Mouse (Mus musculus): Measurements from ENCODE around the gene Gm20388.
A peak's percentile ranks its signal among the peaks of the same experiment; 100 is the strongest.

The Gm20388 gene

DNA sequence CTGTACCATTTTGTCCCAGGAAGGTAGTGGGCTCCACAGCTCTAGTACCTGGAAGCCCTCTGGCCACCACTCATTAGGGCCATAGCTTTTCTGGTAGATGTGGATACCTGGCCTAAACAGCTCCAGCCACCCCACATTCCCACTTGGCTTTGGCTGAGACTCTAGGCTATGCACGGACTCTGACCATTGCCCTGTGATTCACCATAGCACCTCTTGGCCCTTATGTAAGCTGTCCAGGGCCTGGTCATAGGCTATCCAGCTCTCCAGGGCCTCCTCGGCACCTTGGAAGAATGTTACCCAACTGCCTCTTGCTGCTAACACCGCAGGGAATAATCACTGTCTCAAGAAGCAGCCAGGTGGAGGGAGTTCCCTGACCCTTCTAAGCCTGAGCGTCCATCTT lies 2618.5 kb downstream of the Gm20388 start:
- DNase-seq (ENCODE audit: low spot score) = no peak

DNA sequence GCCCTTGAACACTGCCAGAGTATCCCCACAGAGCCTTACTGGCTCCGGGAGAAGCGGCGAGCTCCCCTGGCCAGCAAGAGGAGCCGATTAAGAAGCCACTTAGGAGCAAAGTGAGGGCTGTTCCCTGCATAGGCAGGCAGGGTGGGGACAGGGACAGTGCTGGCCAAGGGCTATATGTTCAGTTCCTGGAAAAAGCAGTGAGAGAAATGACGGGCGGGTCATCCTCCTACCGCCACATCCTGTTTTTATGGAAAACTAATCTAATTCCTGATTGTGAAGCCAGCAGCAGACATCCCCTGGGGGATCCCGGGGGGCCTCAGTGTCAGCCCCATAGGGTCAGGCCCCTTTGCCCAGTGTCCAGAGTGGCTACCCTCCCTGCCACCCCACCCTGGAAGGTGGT lies 2620.7 kb downstream of the Gm20388 start:
- no peak for DNase-seq (ENCODE audit: low spot score)

DNA sequence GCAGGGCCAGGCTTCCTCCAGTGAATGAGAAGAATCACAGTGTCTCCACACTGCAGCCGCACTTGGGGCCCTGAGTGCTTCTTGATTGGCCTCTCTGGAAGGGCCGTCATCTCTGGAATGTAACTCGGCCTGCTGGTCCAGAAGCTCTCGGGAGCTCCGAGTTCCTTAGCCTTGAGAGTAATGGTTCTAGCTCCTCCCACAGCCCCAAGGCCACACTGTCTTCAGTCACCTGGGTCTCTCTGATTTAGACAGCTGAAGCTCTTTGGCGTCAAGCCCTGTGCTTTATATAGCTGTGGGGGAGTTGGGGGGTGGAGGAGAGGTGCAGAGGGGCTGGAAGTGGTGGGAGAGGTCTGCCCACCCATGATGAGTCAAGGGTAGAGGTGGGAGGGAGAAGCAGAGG lies 2626.4 kb downstream of the Gm20388 start:
- no peak for DNase-seq (ENCODE audit: low spot score)

DNA sequence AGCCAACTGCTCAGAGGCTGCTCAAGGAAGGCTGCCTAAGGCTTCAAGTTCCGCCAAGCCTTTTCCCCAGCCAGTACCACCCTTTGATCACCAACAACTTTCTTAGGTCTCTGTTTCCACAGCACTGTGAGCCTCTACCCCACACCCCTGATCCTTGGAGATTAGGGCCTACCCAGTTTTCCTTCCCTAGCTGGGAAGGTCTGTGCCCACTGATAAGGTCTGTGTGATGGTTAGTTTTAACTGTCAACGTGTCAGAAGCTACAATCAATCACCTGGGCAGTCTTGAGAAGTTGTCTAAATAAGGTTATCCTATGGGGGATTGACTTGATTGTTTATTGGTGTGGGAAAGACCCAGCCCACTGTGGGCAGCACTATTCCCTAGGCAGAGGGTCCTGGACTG lies 2627.2 kb downstream of the Gm20388 start:
- no peak for DNase-seq (ENCODE audit: low spot score)

DNA sequence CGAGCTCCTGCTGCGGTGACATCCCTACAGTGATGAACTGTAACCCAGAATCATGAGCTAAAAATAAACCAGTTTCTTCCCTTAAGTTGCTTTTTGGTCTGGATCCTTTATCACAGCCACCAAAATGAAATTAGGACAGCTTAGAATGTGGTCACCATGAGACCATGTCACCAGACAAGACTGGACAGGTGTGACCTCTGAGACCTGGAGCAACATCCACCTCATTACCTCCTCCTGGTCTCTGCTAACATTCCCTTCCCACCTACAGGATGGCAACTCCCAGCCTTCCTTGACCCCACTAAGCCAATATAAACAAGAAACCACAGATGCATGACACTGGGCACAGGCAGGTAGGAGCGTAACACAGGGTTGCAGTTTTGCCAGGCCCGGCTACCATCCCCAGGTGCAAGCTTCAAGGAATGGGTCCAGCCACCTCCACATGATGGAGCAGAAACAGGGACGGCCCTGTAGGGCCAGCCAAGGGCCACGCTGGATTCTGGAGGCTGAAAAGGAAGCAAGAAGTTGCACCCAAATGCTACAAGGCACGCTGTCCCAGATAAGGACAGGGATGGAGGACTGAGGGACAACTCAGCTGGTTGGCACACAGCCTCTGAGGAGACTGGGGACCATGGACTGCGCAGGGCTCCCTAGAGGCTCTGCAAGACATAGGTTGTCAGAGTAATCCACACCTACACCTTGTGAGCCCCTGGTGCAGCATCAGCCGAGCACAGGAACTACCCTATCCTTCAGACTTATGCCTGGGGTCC lies 2627.9 kb downstream of the Gm20388 start:
- DNase-seq (ENCODE audit: low spot score) = no peak

DNA sequence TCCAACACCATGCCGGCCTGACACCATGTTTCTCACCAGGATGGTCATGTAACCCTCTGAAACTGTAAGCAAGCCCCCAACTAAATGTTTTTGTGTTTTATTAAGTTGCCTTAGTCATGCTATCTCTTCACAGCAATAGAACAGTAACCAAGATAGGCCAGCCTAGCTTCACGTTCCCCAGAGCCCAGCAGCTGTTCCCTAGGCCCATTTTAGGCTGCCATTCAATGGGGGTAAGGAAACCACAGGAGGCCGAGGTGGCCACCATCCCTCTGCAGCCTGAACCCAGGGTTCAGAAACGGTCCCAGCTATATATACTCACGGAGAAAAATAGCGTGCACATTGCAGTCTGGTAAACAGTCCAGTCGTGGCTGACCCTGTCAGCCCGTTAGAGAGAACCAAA lies 2633.5 kb downstream of the Gm20388 start:
- DNase-seq (ENCODE audit: low spot score) = no peak

DNA sequence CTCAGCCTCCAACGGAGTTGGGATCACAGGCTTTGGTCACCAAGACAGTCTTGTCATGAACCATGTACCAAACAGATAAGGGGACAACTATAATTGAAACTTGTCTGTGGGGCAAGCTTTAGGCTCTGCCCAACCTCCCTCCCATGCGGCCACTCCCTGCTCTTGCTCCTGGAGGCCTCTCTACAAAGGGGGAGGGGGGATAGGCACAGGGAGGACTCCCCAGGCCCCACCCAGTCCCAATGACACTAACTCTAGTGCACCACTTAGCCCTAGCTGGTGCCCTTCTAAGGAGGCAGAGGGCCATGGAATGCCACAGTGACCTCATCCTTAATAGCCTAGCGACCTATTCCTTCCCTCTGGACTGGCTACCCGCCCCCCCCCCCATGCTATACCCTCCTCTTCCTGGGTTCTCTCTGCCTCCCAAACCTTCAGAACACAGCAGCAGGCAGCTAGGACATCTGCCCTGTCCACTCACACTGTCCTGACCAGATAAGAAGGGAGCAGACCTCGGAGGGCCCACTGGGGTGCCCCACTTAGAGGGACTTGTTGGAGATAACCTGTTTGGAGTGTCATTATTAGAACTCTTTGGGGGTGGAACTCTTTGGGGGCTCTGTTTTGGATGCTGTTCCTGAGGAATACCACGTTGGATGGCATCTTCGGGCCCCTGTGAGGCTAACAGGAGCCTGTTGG lies 2635.6 kb downstream of the Gm20388 start:
- no peak for DNase-seq (ENCODE audit: low spot score)

DNA sequence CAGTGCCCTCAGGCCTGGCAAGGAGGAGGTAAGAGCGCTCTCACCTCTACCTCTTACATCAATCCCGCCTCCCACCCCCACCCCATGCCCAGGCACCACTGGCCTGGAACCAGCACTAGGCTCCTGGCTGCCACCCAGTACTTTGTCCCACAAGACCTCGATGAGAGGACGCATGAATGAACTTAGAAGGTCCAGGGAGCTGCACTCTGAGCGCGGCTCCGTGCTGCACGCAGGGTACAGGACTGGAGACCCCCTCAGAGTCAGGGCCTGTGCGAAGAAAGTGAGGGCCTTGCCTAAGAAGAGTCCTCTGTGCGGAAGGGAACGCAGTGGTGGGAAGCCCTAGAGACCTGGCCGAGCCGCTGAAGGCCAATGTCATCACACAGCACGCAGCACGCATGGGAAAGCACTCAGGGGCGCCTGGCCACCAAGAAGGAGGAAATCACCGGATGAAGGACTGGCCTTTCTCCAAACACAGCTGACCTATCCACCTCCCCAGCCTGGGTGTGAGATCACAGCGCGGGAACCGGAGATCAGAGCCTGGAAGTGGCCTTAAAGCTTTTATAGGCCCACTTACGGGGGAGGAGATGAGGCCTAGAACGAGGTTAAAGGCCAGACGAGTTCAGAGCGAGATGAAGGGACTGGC lies 2636.3 kb downstream of the Gm20388 start:
- no peak for DNase-seq (ENCODE audit: low spot score)

DNA sequence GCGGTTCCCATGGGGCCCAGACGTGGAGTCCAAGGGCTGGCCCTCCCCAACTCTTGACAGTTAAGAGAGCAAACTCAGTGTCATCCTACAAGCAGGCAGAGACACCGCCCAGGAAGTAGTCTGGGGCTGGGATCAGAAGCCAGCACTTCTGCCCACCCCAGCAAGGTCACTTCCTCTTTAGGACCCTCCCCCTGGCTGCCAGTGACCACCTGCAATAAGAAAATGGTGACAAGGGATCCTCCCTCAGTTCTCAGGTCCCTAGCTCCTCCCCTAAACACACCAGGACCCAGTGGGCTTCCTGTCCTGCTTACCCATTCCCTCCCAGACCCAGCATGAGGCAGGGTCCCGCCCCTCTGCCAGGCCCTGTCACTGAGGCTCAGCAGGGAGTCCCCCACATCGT lies 2637.2 kb downstream of the Gm20388 start:
- no peak for DNase-seq (ENCODE audit: low spot score)

DNA sequence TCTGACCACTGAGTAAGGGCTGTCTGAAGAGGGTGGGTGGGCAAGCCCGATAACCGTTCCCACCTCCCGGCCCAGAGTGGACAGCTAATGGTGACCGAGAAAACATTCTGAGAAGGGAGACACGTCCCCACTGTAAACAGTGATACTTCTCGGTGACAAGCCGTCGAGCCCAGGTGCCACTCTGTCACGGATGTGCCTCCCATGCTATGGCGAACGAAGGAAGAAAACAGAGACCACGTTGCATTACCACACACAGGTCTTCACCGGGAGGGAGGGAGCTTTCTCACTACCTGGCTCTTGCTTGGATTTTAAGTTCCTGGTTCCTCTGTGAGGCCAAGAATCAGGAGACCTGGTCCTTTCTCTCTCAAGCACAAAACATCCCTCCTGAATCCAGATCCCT lies 2637.7 kb downstream of the Gm20388 start:
- no peak for DNase-seq (ENCODE audit: low spot score)

DNA sequence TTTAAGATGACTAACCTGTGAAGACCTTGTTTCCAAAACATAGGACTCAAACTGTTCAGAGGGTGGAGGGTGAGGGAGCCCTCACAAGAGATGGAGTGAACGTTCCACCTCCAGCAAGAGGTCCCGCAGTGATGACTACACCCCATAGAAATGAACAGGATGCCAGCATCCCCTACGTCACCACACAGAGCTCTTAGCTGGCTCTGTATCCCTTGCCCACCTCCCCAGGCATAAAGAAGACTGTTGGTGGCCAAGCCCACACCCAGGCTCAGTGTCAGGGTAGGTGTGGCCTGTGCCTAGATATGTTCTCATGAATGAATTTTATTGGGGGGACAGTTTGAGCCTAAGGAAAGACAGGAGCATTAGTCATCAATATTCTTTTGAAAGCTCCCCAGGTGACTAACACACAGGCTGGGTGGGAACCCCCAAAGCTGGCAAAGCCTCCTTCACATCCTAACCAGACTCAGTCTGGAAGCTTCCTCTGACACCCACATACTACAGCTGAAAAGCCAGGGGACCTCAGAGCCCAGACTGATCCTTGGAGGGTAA lies 2638.3 kb downstream of the Gm20388 start:
- no peak for DNase-seq (ENCODE audit: low spot score)

DNA sequence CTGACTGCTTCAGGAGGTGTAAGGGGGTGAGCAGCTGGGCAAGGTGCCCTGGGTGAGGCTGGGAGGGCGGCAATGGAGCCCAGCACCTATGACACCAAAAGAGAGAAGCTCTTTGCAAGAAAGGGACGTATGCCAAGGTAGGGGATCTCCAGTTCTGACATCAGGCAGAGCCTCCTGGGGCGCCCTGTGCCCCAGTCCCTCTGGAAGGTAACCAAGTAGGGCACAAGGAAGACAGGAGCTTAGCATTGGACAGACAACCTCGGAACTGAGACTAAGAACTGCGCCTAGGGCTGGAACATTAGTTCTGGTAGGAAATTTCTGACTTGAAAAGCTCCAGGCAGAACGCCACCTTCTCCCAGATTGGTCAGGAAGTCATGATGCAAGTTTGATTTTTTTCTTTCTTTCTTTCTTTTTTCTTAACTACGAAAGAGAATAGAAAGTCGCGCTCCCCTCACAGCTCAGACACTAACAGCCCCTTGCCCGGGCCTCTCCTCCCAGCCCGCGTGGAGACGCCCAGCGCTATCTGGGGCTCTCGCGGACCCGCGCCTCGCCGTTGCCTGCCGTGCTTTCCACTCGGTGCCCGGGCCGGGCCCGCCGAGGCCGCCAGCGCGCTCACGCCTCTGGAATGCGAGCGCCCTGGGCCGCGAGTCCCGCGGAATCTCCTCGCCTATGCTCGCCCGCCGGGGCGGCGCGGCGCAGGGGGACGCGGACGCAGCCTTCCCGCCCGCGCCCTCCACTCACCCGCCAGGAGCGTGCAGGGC lies 2639.8 kb downstream of the Gm20388 start:
- DNase-seq (ENCODE audit: low spot score) = peak; percentile 88

DNA sequence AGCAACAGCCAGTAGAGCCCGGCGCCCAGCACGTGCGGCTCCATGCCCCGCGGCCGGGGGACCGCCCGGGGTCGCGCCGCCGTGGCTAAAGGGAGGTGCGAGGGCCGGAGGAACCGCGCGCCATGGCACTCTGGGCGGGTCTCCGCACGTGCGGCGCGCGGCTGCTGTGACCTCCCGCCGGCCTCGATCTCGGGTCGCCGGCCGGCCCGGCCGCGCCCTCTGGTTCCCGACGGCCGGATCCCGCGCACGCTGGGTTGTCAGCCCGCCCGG lies 2640.3 kb downstream of the Gm20388 start:
- no peak for DNase-seq (ENCODE audit: low spot score)

DNA sequence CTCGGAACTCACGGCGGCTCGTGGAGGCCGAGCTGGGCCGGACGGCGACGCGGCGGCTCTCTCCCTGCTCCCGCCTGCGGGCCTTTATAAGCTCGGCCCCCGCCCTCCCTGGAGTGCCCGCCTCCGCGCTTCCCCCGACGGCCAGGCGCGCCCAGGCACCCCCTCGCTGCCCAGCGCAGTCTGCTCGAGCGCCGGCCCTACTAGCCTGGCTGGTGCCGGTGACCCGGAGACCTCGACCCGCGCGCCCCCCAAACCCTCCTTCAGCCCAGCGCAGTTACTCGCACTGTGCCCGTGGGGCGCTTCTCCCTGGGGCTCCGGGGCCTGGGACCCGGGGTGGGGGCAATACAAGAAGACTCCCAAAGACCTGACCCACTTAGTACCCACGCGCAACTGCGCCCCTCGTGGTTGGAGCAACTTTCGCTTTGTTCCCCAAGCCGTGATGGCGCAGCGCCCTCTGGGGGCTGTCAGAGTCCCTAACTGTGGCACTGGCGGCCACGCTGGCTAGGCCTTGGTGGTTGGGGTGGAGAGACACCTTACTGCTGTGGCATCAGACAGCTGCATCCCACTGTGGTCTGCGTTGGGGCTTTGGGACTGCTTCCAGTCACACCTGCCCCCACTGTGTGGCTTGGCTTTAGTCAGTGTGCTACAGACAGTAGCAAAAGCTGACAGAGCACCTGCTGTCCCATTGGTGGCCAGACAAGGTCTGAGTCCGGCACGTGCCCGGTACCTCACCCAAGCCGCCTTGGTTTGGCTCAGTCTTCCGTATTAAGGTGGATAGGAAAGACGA lies 2640.8 kb downstream of the Gm20388 start, which contains the start of gene Piezo1:
TSS of gene Piezo1 (minus strand) at position 65 of the 787 bp plus-strand sequence.
- peak; percentile 96 for DNase-seq (ENCODE audit: low spot score)

DNA sequence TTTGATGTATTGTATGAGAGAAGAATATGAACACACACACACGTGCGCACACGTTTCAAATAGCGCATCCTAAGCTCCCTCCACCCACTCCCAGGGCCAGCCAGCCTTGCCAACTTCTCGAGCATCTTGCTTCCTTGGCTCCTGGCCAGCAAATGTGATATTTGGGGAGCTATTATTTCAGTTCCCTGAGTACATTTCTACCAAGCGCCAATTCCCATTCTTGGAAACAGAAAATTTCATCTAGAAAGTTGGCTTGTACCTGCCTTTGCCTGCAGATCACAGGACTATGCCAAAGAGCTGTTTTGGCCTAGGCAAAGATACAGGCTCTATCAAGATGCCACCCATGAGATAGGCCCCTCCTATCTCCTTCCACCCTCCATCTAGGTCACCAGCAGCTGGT lies 2644.1 kb downstream of the Gm20388 start:
- DNase-seq (ENCODE audit: low spot score) = peak; percentile 48

DNA sequence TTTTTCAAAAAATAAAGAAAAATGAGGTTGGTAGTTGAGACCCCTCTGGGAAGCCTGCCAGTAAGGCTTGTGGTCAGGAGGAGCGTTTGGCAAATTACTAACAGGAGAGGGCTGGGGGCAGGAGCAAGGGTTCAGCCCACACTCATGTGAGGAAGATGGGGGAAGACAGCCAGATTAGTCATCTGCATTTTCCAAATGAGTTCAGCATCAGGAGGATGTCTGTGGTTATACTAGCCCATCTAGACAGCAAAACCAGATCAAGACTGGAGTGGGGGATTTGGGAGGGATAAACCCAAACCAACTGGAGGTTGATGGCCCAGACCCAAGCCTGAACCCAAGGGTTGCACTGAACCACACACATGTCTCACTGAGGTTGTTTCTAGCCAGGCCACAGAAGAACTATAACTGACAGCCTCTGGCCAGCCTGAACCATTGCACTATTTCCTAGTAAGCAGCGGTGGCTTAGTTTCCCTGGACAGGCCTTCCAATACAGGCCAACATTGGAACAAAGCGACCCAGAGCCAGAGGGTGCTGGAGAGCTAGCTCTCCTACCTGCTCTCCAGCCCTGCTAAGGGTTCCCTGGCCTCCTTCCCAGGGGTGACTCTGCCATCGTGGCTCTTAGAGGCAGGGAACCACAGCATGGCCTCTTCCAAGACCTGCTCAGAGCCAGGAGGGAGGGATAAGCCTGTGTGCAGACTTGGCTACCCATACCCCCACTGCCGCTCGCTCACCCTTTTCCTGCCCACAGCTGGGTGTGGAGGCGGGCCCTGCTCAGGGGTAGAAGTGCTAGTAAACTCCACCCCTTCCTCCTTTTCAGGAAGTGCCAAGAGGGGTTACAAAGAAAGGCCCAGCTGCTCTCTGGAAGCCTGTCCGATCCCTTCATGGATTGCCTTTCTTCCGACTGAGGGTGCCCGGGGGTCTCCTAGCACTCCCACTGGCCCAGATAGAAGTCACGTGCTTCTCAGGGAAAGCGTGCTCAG lies 2645.7 kb downstream of the Gm20388 start:
- DNase-seq (ENCODE audit: low spot score) = peak; percentile 99

DNA sequence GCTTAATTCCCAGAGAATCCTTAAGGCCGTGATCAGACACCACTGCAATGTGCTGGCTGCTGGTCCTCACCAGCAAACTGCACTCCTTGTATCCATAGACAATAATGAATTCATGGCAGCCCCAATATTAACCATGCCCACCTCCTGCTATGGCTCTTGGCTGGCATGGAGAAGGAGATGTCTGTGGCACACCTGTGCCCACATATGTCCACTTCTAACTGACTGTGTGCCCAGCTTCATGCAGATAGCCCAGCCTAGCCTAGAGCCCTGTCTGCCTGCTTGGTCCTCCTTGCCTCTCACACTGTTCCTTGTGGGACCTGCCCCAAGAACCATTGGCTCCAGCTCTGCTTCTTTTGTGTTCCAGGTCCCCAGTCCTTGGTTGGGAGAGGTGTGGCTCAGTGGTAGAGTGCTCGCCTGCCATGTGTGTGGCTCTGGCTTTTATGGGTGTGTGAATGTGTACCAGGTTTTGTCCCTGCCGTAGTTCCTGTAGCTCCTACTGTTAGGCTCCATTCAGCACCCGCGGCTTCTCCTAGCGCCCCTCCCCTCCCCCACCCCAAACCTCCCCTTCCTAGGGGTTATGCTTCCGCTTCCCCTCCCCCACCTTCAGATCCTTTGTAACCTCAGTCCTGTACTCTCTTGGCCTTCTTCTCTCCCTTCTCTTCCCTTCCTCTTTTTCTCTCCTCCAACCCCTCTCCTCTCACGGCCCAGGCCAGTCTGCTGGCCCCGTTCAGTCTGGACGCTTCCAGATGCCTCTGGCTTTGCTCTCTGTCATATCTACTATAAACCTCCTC lies 2646.8 kb downstream of the Gm20388 start:
- no peak for DNase-seq (ENCODE audit: low spot score)

DNA sequence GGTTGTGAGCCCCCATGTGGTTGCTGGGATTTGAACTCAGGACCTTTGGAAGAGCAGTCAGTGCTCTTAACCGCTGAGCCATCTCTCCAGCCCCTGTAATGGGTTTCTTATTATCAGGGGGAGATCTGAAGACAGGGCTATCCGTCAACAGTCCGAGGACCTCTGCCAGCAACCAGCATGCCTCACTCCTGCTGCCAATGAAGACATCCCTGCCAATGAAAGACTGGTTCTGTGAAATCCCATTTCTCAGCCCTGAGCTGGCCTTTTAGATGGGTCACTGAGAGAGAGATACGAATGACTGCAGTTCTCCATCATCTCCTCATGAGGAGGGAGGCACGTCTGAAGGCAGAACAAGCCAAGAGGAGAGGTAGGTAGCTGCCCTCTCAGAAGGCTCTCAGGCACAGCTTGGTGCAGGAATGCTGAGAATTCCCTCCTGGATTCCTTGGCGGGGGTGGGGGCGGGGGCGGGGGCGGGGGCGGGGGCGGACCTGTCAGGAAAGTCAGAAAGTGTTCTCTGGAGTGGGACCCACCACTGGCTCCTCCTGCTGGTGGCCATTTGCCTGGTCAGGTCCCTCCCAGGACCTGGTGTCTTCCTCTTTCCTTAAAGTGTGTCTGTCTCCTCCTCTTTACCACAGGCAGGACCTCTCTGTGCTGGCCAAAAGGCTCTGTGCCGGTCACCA lies 2648.2 kb downstream of the Gm20388 start:
- peak; percentile 56 for DNase-seq (ENCODE audit: low spot score)

DNA sequence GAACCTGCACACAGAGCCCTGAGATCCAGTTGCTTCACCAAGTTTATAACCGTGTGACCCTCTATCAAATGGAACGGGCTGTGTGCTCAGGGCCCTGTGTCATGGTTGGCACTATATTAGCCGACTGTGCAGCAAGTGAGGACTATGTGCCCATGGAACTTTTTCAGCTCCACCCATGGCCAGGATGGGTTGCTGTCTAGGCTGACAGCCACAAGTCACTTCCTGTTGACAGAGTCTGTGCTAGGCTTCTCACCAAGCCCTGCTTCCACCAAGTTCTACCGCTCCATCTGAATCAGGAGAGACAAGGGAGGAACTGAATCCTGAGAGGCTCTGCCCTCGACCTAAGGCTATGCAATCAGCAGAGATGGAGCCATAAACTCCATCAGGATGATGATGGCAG lies 2650.6 kb downstream of the Gm20388 start:
- peak; percentile 78 for DNase-seq (ENCODE audit: low spot score)

Data from adipocyte (in vitro differentiated cells).